Mouse (Mus musculus) gastrocnemius, adult 18-20 months (tissue): ENCODE results near the gene Amz2. TPM values are rescaled to one million over a fixed set of nuclear protein-coding genes. Genes with fewer than 3 reads are reported as not detected.
A peak's percentile ranks its signal among the peaks of the same experiment; 100 is the strongest.

Experiments used
- DNase-seq: peaks from one replicate; pipeline ENCODE4 v3.0.0; 2021; ENCODE audit warnings: low spot score
- total RNA-seq, 2 experiments: library from RNA; stranded (reverse); gene quantifications; 2 replicates each; pipeline ENCODE4 v1.2.3; 2021

Amz2 gene
- total RNA-seq, 2 experiments from 2014 or later, result 68.8 to 72.7 TPM

GRCm38 (mm10) chr11:109470170-109470569, 44.4 kb downstream of the Amz2 start:
- no peak for DNase-seq

GRCm38 (mm10) chr11:109470921-109471861, 45.4 kb downstream of the Amz2 start:
- no peak for DNase-seq

- no peak for DNase-seq
Measured at GRCm38 (mm10) chr11:109472171-109472691, 46.5 kb downstream of the Amz2 start.

- no peak for DNase-seq
Measured at GRCm38 (mm10) chr11:109472821-109473170, 47.0 kb downstream of the Amz2 start.

- peak; percentile 52 for DNase-seq
Measured at GRCm38 (mm10) chr11:109473171-109474085, 47.7 kb downstream of the Amz2 start, which contains the start of the genes Arsg and Slc16a6. TSS of gene Arsg (plus strand) at chr11:109473374. TSS of gene Slc16a6 (minus strand) at chr11:109473598.

GRCm38 (mm10) chr11:109474086-109474742, 48.5 kb downstream of the Amz2 start:
- DNase-seq, result no peak

- no peak for DNase-seq
Measured at GRCm38 (mm10) chr11:109474836-109475235, 49.1 kb downstream of the Amz2 start.

GRCm38 (mm10) chr11:109475717-109476116, 50.0 kb downstream of the Amz2 start:
- DNase-seq, result no peak

GRCm38 (mm10) chr11:109476241-109476640, 50.5 kb downstream of the Amz2 start:
- DNase-seq, result no peak

GRCm38 (mm10) chr11:109476653-109477052, 50.9 kb downstream of the Amz2 start:
- DNase-seq, result no peak

GRCm38 (mm10) chr11:109477606-109478380, 52.0 kb downstream of the Amz2 start:
- DNase-seq, result no peak

- DNase-seq, result no peak
Measured at GRCm38 (mm10) chr11:109479575-109480285, 54.0 kb downstream of the Amz2 start.

- DNase-seq, result no peak
Measured at GRCm38 (mm10) chr11:109480440-109480839, 54.7 kb downstream of the Amz2 start.

- DNase-seq, result peak; percentile 29
Measured at GRCm38 (mm10) chr11:109485398-109486045, 59.8 kb downstream of the Amz2 start.

GRCm38 (mm10) chr11:109487111-109487510, 61.4 kb downstream of the Amz2 start:
- no peak for DNase-seq

- DNase-seq, result no peak
Measured at GRCm38 (mm10) chr11:109487991-109488684, 62.4 kb downstream of the Amz2 start.

- no peak for DNase-seq
Measured at GRCm38 (mm10) chr11:109489763-109490162, 64.0 kb downstream of the Amz2 start.

- DNase-seq, result no peak
Measured at GRCm38 (mm10) chr11:109491844-109492243, 66.1 kb downstream of the Amz2 start.
